Mouse (Mus musculus): ENCODE measurements around the gene Taf15. TPM values are rescaled to one million over a fixed set of nuclear protein-coding genes. Genes with fewer than 3 reads are reported as not detected.
"Not testable (repeated sequence)": the region's sequence is repeated elsewhere in the genome, so short reads cannot be mapped to it uniquely, and the experiment has no call there.

Taf15 gene
- total RNA-seq, 2 experiments from 2014 or later = 37.8 to 38.5 TPM

DNA sequence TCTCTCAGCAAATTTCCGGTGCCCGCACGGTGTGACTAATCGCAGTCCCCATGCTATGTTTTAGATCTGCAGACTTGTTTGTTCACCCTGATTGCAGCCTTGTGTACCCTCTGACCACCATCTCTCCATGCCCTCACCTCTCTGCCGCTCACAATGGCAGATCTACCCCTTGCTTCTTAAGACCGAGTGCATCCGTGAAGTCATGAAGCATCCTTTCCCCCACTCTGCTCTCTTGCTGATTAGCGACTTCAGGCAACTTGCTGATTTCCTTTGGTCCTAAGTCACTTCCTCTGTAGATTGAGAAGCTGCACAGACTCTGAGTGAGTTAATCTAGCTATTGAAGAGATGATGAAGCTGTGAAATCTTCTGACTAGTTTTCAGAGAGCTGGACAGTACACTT, 61.3 kb downstream of the Taf15 start:
- no peak for DNase-seq
- intact Hi-C loops (cut with DNase I) = no loop called here

DNA sequence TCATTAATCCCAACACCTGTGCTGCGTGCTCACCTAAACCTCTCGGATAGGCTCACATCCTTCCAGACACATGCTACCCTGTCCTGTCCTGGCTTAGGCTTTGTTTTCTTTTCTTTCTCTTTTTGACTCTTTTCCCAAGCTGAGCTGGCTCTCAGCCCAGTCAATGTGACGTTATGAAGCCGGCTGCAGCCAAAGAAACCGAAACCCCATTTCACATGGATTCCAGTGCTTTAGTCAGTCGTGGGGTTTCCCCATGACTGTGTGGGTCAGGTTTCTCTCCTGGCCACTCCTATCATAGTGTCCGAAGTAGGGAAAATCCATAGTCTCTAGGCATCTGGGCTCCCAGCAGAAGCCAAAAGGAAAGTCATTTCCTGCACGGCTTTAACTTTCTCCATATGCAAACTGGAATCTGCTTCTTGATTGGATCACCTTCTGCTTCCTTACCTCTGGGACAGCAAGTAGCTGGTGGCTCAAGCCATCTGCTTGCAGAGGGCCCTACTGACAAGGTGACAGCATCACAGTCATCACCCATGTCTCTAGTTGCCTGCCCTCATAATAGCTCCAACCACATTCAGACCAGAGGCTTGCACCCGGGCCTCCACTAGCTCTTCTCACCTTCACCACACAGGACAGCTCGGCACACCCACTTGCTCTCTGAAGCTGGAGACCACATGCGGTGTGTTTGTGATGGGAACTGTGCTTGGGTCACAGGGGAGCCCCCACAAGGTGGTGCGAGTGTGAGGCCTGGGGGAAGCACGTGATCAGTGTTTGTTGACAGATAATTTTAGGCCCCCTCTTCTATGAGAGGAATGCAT, 61.9 kb downstream of the Taf15 start:
- peak; percentile 69 to 85 for DNase-seq
- intact Hi-C loops (cut with DNase I) = no loop called here

DNA sequence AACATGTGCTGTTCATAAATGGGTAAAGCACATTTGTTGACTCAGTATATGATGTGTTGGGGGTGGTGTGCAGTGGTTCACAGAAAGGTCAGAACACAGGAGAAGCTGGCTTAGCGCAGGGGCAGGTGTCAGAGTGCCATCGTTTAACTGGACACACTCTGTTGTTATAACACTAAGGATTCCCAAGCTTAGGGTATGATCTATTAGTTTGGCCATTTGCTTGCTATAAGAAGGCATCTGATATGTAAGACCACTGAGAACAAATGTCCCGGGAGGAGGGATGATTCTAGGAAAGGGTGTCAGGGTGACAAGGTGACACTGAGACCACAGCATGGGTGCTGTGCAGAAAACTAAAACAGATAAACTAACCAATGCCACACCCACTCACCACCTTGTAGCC, 63.9 kb downstream of the Taf15 start:
- no peak for DNase-seq
- intact Hi-C loops (cut with DNase I) = no loop called here

DNA sequence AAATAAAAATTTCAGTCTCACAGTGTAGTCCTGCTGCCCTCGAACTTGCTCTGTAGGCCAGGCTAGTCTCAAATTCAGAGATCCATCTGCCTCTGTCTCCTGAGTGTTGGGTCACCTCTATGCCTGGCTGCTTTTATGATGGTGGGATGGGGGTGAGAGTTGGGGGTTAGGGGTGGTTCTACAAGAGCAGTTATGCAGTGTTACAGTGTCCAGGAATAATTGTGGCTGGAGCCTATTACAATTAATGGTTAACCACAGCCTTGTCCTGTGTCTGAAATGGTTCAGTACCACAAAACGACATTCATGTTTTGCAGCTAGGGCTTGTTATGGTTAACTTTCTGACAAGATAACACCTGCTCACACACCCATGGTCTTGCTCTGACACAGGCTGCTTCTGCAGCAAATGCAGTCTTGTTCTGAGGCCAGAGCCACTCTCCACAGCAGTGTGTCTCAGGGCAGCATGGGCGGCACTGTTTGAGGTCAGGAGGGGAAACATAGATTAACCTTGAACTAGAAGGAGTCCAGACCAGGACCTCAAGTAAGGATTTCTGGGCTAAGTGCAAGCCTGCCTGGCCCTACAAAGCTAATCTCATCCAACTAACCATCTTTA, 65.9 kb downstream of the Taf15 start:
- no peak for DNase-seq
- intact Hi-C loops (cut with DNase I) = no loop called here

DNA sequence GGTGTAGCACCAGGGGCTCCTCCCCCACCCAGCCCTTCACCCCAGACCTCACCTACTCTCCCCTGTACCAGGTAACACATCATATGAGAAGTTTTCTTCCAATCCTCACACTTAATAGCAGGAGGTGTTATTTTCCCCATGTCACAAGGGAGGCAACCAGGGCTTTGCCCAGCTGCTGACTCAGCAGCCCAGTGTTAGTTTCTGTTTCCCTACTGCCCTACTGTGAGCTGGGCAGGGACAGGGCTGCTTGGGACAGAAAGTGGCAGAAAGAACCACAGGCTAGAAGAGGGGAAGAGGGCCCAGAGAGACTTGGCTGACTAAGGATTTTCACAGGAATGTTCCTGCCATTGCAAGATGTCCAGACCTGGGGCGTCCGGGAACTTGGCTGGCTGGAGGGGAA, 68.0 kb downstream of the Taf15 start:
- intact Hi-C loops (cut with DNase I) = no loop called here
- DNase-seq = no peak

DNA sequence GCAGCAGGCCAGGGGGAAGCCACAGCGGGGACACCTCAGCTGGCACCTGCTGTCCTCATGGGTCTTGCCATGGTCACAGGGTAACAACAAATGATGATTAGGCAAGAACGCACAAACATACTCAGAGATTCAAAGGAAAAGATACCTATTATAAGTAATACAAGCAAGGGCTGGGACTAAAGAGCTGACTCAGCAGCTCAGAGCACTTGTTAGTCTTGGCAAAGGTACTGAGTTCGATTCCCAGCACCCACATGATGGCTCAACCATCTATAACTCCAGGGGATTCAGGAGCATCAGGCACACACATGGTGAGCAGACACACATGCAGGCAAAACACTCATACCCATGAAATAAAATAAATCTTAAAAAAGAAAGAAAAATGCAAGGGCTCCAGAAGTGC, 68.5 kb downstream of the Taf15 start:
- DNase-seq = no peak
- intact Hi-C loops (cut with DNase I) = no loop called here

DNA sequence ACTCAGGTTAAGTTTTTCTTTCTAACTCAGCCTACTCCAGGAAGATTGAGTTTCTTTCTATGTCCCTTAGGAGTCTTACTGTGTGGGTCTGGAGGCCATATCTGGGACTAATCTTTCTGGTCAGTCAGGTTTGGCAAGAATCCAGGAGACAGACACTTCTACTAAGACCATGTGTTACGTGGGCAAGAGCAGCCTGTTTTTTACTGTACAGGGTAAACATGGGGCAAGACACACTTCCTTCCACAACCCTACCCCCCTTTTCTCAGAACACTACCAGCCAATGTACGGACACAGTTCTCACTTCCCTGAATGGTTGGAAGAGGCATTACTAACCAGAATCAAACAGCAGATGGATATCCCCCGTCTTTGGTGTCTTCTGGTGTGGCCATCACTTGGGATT, 71.3 kb downstream of the Taf15 start:
- no peak for DNase-seq
- intact Hi-C loops (cut with DNase I) = no loop called here

DNA sequence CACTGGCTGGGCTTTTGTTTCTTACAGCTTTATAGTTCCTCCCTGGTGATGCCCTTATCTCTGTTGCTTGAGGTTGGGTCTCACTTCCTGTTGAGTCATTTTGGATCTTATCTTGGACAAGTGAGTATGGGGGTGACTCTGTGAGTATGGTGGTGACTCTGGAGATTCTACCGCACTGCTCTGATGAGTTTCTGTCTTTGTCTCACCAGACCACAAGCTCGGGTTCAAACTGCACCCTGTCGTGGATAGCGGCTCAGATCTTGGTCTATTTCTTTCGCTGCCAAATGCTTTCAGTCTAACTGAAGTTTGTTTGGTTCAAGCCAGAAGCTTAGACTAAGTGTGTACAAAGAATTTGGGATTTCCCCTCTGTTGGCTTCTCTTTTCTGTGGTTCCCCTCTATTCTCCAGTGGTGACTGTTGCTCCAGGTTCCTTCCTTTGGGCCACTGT, 77.3 kb downstream of the Taf15 start:
- no peak for DNase-seq
- intact Hi-C loops (cut with DNase I) = no loop called here

DNA sequence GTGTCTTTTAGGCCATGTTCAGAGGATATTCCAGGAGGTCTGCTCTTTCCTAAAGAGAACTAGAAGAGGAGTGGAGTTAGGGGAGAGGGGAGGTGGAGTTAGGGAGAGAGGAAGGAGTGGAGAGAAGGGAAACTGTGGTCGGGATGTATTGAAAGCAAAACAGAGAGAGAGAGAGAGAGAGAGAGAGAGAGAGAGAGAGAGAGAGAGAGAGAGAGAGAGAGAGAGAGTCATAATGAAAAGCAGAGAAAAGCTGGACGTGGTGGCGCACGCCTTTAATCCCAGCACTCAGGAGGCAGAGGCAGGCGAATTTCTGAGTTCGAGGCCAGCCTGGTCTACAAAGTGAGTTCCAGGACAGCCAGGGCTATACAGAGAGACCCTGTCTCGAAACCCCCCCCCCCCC, 78.2 kb downstream of the Taf15 start:
- intact Hi-C loops (cut with DNase I); DNase-seq: not testable (repeated sequence)

DNA sequence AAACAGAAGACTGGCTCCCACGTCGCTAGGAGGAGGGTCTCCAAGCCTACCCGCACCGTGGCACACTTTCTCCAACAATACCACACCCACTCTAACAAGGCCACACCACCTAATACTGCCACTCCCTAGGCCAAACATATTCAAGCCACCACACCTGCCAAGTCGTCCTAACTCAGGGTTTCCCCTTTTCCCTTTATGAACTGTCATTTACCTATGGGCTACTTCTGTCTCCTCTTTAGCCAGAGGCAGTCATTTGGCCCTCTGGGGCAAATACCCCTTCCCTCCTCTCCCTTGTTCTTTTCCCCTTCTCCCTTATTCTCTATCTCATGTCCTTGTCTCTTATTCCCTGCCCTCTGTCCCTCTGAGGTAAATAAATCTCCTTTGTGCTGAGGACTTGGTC, 78.8 kb downstream of the Taf15 start:
- DNase-seq = no peak
- intact Hi-C loops (cut with DNase I) = no loop called here

Other genes starting within 250 kb of the Taf15 start
- gene Slfn14, start 186.4 kb upstream of the Taf15 start, total RNA-seq (2021) = under 1 TPM; 0.07 to 0.19 TPM
- 10 to 100 TPM; 52.6 to 58.6 TPM for gene Ap2b1, start 174.1 kb upstream of the Taf15 start, total RNA-seq (2021)
- gene Pex12, start 170.5 kb upstream of the Taf15 start, total RNA-seq (2021) = 10 to 100 TPM in 1 of 2 experiments, 1 to 10 TPM in 1; 9.3 to 13.6 TPM
- 10 to 100 TPM; 30.4 to 31.9 TPM for gene Rasl10b, start 63.9 kb upstream of the Taf15 start, total RNA-seq (2021)
- gene Gas2l2, start 43.6 kb upstream of the Taf15 start, total RNA-seq (2021) = under 1 TPM in 1 of 2 experiments, not detected in 1; 0.24 TPM
- gene 1700020L24Rik, start 35.4 kb upstream of the Taf15 start, total RNA-seq (2021) = not detected
- 1 to 10 TPM; 7.6 to 9.6 TPM for gene Mmp28, start 10.0 kb upstream of the Taf15 start, total RNA-seq (2021)
- not detected for gene Heatr9, start 49.1 kb downstream of the Taf15 start, total RNA-seq (2021)
- gene Ccl5, start 57.4 kb downstream of the Taf15 start, total RNA-seq (2021) = under 1 TPM in 1 of 2 experiments, not detected in 1; 0.93 TPM
- 1 to 10 TPM; 7.9 to 8.9 TPM for gene Ccl9, start 105.5 kb downstream of the Taf15 start, total RNA-seq (2021)
- 10 to 100 TPM in 1 of 2 experiments, 1 to 10 TPM in 1; 9.9 to 12.8 TPM for gene Ccl6, start 120.0 kb downstream of the Taf15 start, total RNA-seq (2021)
- not detected for gene Rpl9-ps1, start 172.5 kb downstream of the Taf15 start, total RNA-seq (2021)
- gene Ccl3, start 176.3 kb downstream of the Taf15 start, total RNA-seq (2021) = not detected
- gene Ccl4, start 189.5 kb downstream of the Taf15 start, total RNA-seq (2021) = not detected
- gene Wfdc17, start 230.9 kb downstream of the Taf15 start, total RNA-seq (2021) = 1 to 10 TPM; 2.2 to 3.1 TPM
- not detected for gene Wfdc18, start 235.9 kb downstream of the Taf15 start, total RNA-seq (2021)